13 mouse cellular contexts compared by ENCODE assay signal in genomic region chr5:135966866-135967265, GRCm38 (mm10). TPM values are rescaled to one million over a fixed set of nuclear protein-coding genes. Genes with fewer than 3 reads are reported as not detected.
DNase-seq lines count a peak whose midpoint lies in the region; ATAC-seq and TF ChIP-seq lines count a peak whose summit lies in the region.
"Had no signal": no experiment of that assay in that cellular context is flagged by ENCODE, and none has a peak within 500 bp of the region (broad histone marks: within the 10 kb centered on the region; RNA-seq: fewer than 3 reads in every experiment).

No protein-coding gene starts in this region.

- WGBS in kidney, adult 2 months = 62% methylated on average over 9 of the region's 9 CpGs
- 60% methylated on average over 9 of the region's 9 CpGs for WGBS in kidney, embryonic 16.5 days
- WGBS in thymus, adult 2 months = 70% methylated on average over 9 of the region's 9 CpGs

- DNase-seq in kidney, adult 2 months = no peak
- peak; percentile 35 for DNase-seq in thymus, adult 2 months
- DNase-seq in thymus, postnatal 0 days (ENCODE audit: low spot score) = no peak
- peak; percentile 72 for DNase-seq in R1 (ENCODE audit: low read depth, low spot score)
- peak; percentile 71 for DNase-seq in testis, postnatal 10 days (ENCODE audit: low spot score)
- DNase-seq in layer of hippocampus, adult 11-12 months (ENCODE audit: low spot score) = no peak
- no peak for DNase-seq in gastrocnemius, adult 8-10 months (ENCODE audit: low spot score in 2 of 2)

- H3K4me1 ChIP-seq in kidney, adult 2 months (ENCODE audit: control insufficient read depth, insufficient read depth, low read length) = 0 out of 2 replicates have a peak, but pooled peaks cover 4% of the 10 kb centered on the region
- peaks cover 14% of the 10 kb centered on the region for H3K4me1 ChIP-seq in kidney, embryonic 16.5 days (ENCODE audit: insufficient read depth, low read length)
- H3K4me1 ChIP-seq in thymus, adult 2 months (replicated peaks; ENCODE audit: control insufficient read depth, insufficient read depth, low read length) = peaks cover 10% of the 10 kb centered on the region

- no peaks in the 10 kb centered on the region for H3K36me3 ChIP-seq in kidney, adult 2 months (ENCODE audit: control insufficient read depth, insufficient read depth, low read length)
- no peaks in the 10 kb centered on the region for H3K36me3 ChIP-seq in kidney, embryonic 16.5 days (ENCODE audit: insufficient read depth, low read length)
- H3K36me3 ChIP-seq in thymus, adult 2 months (ENCODE audit: control insufficient read depth, insufficient read depth, low read length) = no peaks in the 10 kb centered on the region
- H3K36me3 ChIP-seq: hindbrain, embryonic 12.5 days had no signal

- H3K4me2 ChIP-seq in kidney, embryonic 16.5 days (replicated peaks; ENCODE audit: low read depth, low read length) = no peak overlapping the region
- H3K4me2 ChIP-seq: hindbrain, embryonic 12.5 days had no signal

- no peak overlapping the region for H3K27ac ChIP-seq in kidney, adult 2 months (ENCODE audit: insufficient read depth, low read depth, low read length)
- no peak overlapping the region for H3K27ac ChIP-seq in kidney, embryonic 16.5 days (ENCODE audit: low read length)
- no peak overlapping the region for H3K27ac ChIP-seq in thymus, adult 2 months (ENCODE audit: control insufficient read depth, insufficient read depth, low read length)
- H3K27ac ChIP-seq: hindbrain, embryonic 12.5 days; macrophage had no signal

- no peak overlapping the region for H3K4me3 ChIP-seq in kidney, adult 2 months (ENCODE audit: insufficient read depth, low read depth, low read length)
- H3K4me3 ChIP-seq in kidney, embryonic 16.5 days (ENCODE audit: low read length) = no peak overlapping the region
- no peak overlapping the region for H3K4me3 ChIP-seq in thymus, adult 2 months (ENCODE audit: control insufficient read depth, insufficient read depth, low read length)
- H3K4me3 ChIP-seq: erythroblast, embryonic 14.5 days; hindbrain, embryonic 12.5 days had no signal

- ATAC-seq in kidney, embryonic 16.5 days (ENCODE audit: low FRiP score, low TSS enrichment) = no peak

- TF ChIP-seq POLR2A in kidney, adult 2 months (IDR thresholded peaks at IDR 0.05; ENCODE audit: low read depth, low read length) = no peak
- TF ChIP-seq POLR2A in thymus, adult 2 months (IDR thresholded peaks at IDR 0.05; ENCODE audit: control insufficient read depth, extremely low read depth, insufficient read depth, low read length, poor library complexity) = no peak

- peak; percentile 40 for TF ChIP-seq CTCF in kidney, adult 2 months (conservative IDR thresholded peaks at IDR 0.05; ENCODE audit: insufficient read depth, insufficient read length, low read depth, low read length)
- TF ChIP-seq CTCF in thymus, adult 2 months (IDR thresholded peaks at IDR 0.05; ENCODE audit: borderline replicate concordance, control insufficient read depth, extremely low read depth, insufficient read depth, low read length, poor library complexity) = peak; percentile 74; the same call in 1 of the 2 replicates

- H3K9ac ChIP-seq in kidney, embryonic 16.5 days (replicated peaks; ENCODE audit: low read length) = no peak overlapping the region
- H3K9ac ChIP-seq: hindbrain, embryonic 12.5 days had no signal

- no peaks in the 10 kb centered on the region for H3K27me3 ChIP-seq in kidney, adult 2 months (replicated peaks; ENCODE audit: control insufficient read depth, insufficient read depth, low read length)
- no peaks in the 10 kb centered on the region for H3K27me3 ChIP-seq in kidney, embryonic 16.5 days (ENCODE audit: insufficient read depth, low read length)
- no peaks in the 10 kb centered on the region for H3K27me3 ChIP-seq in thymus, adult 2 months (ENCODE audit: control insufficient read depth, insufficient read depth, low read length)

- no peaks in the 10 kb centered on the region for H3K9me3 ChIP-seq in kidney, embryonic 16.5 days (ENCODE audit: low read length)
- H3K9me3 ChIP-seq: hindbrain, embryonic 12.5 days had no signal

RNA-seq across cellular contexts. Expression of gene Ssc4d, which starts 7.5 kb away (rescaled TPM):
- polyA plus RNA-seq in kidney, adult 2 months (2012; rRNA removed) = 4.3 and 5.0 TPM in 2 replicates
- polyA plus RNA-seq in kidney, embryonic 16.5 days (2015; fragmentation: Nextera tagmentation; extraction: Ambion mirVana) = 11.3 and 11.8 TPM in 2 replicates
- 3.9 and 4.7 TPM in 2 replicates for polyA plus RNA-seq in thymus, adult 2 months (2012; rRNA removed)
- 1.6 and 2.7 TPM in 2 replicates for polyA plus RNA-seq in thymus, postnatal 0 days (2015; fragmentation: Nextera tagmentation; extraction: Ambion mirVana)
- total RNA-seq in gastrocnemius, adult 8-10 months (2022) = under 1 TPM in 3 of 4 experiments, not detected in 1; 0.29 to 0.65 (median 0.53) TPM

RNA-seq across cellular contexts. Expression of gene Zp3, which starts 13.0 kb away (rescaled TPM):
- polyA plus RNA-seq in kidney, adult 2 months (2012; rRNA removed) = 0.08 TPM in 1 of 2 replicates, not detected in the other
- polyA plus RNA-seq in kidney, embryonic 16.5 days (2015; fragmentation: Nextera tagmentation; extraction: Ambion mirVana) = 0.18 and 0.20 TPM in 2 replicates
- 0.52 and 1.1 TPM in 2 replicates for polyA plus RNA-seq in thymus, adult 2 months (2012; rRNA removed)
- polyA plus RNA-seq in thymus, postnatal 0 days (2015; fragmentation: Nextera tagmentation; extraction: Ambion mirVana) = 0.53 and 0.64 TPM in 2 replicates
- total RNA-seq in gastrocnemius, adult 8-10 months (2022) = not detected
- polyA plus RNA-seq: erythroblast, embryonic 14.5 days; gonadal fat pad, adult 2 months; macrophage; neural tube, embryonic 11.5 days had no signal

RNA-seq across cellular contexts. Expression of gene Dtx2, which starts 27.7 kb away (rescaled TPM):
- 16.3 and 16.7 TPM in 2 replicates for polyA plus RNA-seq in kidney, adult 2 months (2012; rRNA removed)
- 32.9 and 36.3 TPM in 2 replicates for polyA plus RNA-seq in kidney, embryonic 16.5 days (2015; fragmentation: Nextera tagmentation; extraction: Ambion mirVana)
- polyA plus RNA-seq in thymus, adult 2 months (2012; rRNA removed) = 75.3 and 78.8 TPM in 2 replicates
- polyA plus RNA-seq in thymus, postnatal 0 days (2015; fragmentation: Nextera tagmentation; extraction: Ambion mirVana) = 43.9 and 46.0 TPM in 2 replicates
- 1 to 10 TPM; 6.4 to 7.8 (median 7.1) TPM for total RNA-seq in gastrocnemius, adult 8-10 months (2022)

RNA-seq across cellular contexts. Expression of gene Ywhag, which starts 32.5 kb away (rescaled TPM):
- polyA plus RNA-seq in kidney, adult 2 months (2012; rRNA removed) = 47.9 and 57.1 TPM in 2 replicates
- polyA plus RNA-seq in kidney, embryonic 16.5 days (2015; fragmentation: Nextera tagmentation; extraction: Ambion mirVana) = 193 and 202 TPM in 2 replicates
- polyA plus RNA-seq in thymus, adult 2 months (2012; rRNA removed) = 56.5 and 73.5 TPM in 2 replicates
- polyA plus RNA-seq in thymus, postnatal 0 days (2015; fragmentation: Nextera tagmentation; extraction: Ambion mirVana) = 69.4 and 69.8 TPM in 2 replicates
- 100 to 1,000 TPM; 306 to 315 (median 309) TPM for total RNA-seq in gastrocnemius, adult 8-10 months (2022)

Comparison
In these comparisons a context has a peak if more than half of its experiments do, and no peak if none do; other contexts are left out.
1. DNase-seq: peak in thymus, adult 2 months (single experiment), R1 (single experiment) and testis, postnatal 10 days (single experiment); none in kidney, adult 2 months (single experiment), thymus, postnatal 0 days (single experiment), layer of hippocampus, adult 11-12 months (single experiment) and gastrocnemius, adult 8-10 months (0 of 2).